Comparison of ENCODE assay signal across 8 mouse cellular contexts in genomic region chr15:36901830-36902285, GRCm38 (mm10).
DNase-seq lines count a peak whose midpoint lies in the region; ATAC-seq and TF ChIP-seq lines count a peak whose summit lies in the region.

No protein-coding gene starts in this region.

- no peak for DNase-seq in kidney, adult 18-20 months
- DNase-seq in embryo, embryonic 10.5 days (ENCODE audit: low spot score): peak; percentile 80
- peak; percentile 48 for DNase-seq in heart, postnatal 0 days (ENCODE audit: low spot score)
- DNase-seq in layer of hippocampus, adult 9-11 months: peak; percentile 87
- peak; percentile 72 for DNase-seq in lung, postnatal 10 days
- DNase-seq in retina, postnatal 1 day: peak; percentile 86
- no peak for DNase-seq in gastrocnemius, adult 18-20 months (ENCODE audit: low spot score)

- H3K9me3 ChIP-seq in kidney, embryonic 14.5 days (ENCODE audit: control insufficient read depth, low read length): no peaks in the 10 kb centered on the region
- H3K9me3 ChIP-seq in heart, postnatal 0 days (replicated peaks; ENCODE audit: control insufficient read depth, low read length): no peaks in the 10 kb centered on the region

- peak; percentile 88 for ATAC-seq in kidney, embryonic 14.5 days (ENCODE audit: low FRiP score, low TSS enrichment)
- ATAC-seq in heart, postnatal 0 days (ENCODE audit: insufficient read depth, low read depth): peak; percentile 78

- no peak for TF ChIP-seq EP300 in heart, postnatal 0 days (IDR thresholded peaks at IDR 0.05; ENCODE audit: low read depth)

- no peaks in the 10 kb centered on the region for H3K27me3 ChIP-seq in kidney, embryonic 14.5 days (ENCODE audit: control insufficient read depth, insufficient read depth, low read length)
- no peaks in the 10 kb centered on the region for H3K27me3 ChIP-seq in heart, postnatal 0 days (ENCODE audit: control insufficient read depth, insufficient read depth, low read length)

- TF ChIP-seq CTCF in heart, postnatal 0 days (IDR thresholded peaks at IDR 0.05; ENCODE audit: low read depth): no peak

- H3K9ac ChIP-seq in kidney, embryonic 14.5 days (ENCODE audit: low read depth, low read length): no peak overlapping the region
- H3K9ac ChIP-seq in heart, postnatal 0 days (replicated peaks; ENCODE audit: low read depth, low read length): no peak overlapping the region

- no peak overlapping the region for H3K27ac ChIP-seq in kidney, embryonic 14.5 days (ENCODE audit: low read depth, low read length)
- H3K27ac ChIP-seq in heart, postnatal 0 days (ENCODE audit: low read depth): no peak overlapping the region

- no peak overlapping the region for H3K4me2 ChIP-seq in kidney, embryonic 14.5 days (replicated peaks; ENCODE audit: low read depth, low read length)
- H3K4me2 ChIP-seq in heart, postnatal 0 days (ENCODE audit: low read depth, low read length): no peak overlapping the region

- no peak overlapping the region for H3K4me3 ChIP-seq in kidney, embryonic 14.5 days (ENCODE audit: low read length)
- H3K4me3 ChIP-seq in heart, postnatal 0 days (ENCODE audit: low read depth, low read length): no peak overlapping the region

- peaks cover 17% of the 10 kb centered on the region for H3K4me1 ChIP-seq in kidney, embryonic 14.5 days (ENCODE audit: control insufficient read depth, insufficient read depth, low read length)
- peaks cover 10% of the 10 kb centered on the region for H3K4me1 ChIP-seq in heart, postnatal 0 days (ENCODE audit: control insufficient read depth, insufficient read depth)

- no peaks in the 10 kb centered on the region for H3K36me3 ChIP-seq in kidney, embryonic 14.5 days (ENCODE audit: control insufficient read depth, insufficient read depth, low read length)
- H3K36me3 ChIP-seq in heart, postnatal 0 days (replicated peaks; ENCODE audit: control insufficient read depth, insufficient read depth, low read length): no peaks in the 10 kb centered on the region

- WGBS in kidney, embryonic 14.5 days: 7% methylated on average over 7 of the region's 7 CpGs
- 4% methylated on average over 7 of the region's 7 CpGs for WGBS in heart, postnatal 0 days

Comparison
In these comparisons a context has a peak if more than half of its experiments do, and no peak if none do; other contexts are left out.
1. DNase-seq: peak in embryo, embryonic 10.5 days (single experiment), heart, postnatal 0 days (single experiment), layer of hippocampus, adult 9-11 months (single experiment), lung, postnatal 10 days (single experiment) and retina, postnatal 1 day (single experiment); none in kidney, adult 18-20 months (single experiment) and gastrocnemius, adult 18-20 months (single experiment).